Mouse (Mus musculus): ENCODE data around the gene Jhy.
A peak's percentile ranks its signal among the peaks of the same experiment; 100 is the strongest.

Jhy gene

GRCm38 (mm10) chr9:40963586-40964417 is at the start of gene Jhy:
Gene Jhy (minus strand): TSS chr9:40964118.
- DNase-seq: no peak

- DNase-seq: no peak
Observed at GRCm38 (mm10) chr9:41012456-41012855, 48.5 kb upstream of the Jhy start.

- no peak for DNase-seq
Observed at GRCm38 (mm10) chr9:41011512-41012436, 47.9 kb upstream of the Jhy start.

DNA sequence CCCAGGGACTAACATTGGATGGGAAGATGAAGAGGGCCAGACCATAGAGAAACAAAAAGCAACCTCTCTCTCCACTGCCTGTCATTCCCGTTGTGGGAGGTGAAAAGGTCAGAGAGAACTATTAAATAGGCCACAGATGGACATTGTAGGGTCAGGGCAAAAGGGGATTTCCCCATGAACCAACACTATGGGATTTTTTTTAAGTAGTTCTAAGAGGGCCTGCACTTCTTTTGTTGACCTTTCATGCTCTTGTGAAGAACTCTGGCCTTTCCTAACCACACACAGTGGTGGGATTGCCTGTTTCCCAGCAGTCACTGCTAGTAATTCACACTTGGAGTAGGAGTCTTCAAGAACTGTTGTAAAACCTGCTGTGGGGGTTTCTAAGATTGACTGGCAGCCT is 43.9 kb upstream of the Jhy start:
- DNase-seq: no peak

DNA sequence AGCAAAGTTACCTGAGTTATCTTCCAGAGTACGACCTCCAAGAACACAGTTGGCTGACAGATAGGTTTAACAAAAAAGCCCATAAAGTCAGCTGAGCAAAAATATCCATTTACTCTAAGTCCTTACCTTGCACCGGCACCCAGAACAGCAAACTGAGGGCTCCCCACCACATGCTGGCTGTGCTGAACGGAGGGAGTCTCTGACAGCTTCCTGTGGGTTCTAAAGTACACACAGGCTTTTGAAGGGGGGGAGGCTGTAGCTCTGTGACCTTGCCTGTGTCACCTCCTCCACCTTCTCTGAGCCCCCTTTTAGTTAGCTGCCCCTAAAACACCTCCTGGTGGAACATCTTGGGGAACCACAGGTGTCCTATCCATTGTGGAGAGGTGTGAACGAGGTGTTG is 40.5 kb upstream of the Jhy start, which contains the start of gene Crtam:
Gene Crtam (minus strand): TSS at position 214 of the 400 bp plus-strand sequence.
- DNase-seq: no peak

DNA sequence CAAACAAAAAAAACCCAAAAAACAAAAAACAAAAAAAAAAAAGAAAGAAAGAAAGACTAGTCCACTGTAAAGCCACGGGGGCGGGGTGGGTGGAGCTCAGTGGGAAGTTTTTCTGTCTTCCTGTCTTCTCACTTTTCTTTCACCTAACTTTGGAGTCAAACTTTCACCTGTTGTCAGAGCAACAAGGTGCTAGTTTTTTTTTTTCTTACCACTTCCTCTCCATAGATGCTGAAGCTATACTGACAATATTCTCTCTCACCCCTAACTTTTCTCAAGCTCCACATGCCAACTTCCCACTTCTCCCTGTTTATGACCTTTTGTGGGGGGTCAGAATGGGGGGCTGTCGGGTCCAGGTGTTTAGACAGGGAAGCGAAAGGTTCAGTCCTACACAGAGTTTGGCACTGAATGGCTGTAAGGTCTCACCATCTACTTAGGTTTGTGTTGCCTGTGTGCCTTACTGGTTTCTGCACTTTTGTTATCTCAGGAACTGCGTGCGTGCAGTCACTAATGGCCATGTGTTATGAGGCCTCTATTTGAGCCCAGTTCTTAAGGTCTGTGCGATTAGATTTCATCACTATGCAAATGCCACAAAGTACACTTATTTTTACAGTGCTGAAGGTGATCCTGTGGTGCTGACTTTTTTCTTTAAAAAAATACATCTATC is 33.3 kb upstream of the Jhy start:
- DNase-seq: no peak

DNA sequence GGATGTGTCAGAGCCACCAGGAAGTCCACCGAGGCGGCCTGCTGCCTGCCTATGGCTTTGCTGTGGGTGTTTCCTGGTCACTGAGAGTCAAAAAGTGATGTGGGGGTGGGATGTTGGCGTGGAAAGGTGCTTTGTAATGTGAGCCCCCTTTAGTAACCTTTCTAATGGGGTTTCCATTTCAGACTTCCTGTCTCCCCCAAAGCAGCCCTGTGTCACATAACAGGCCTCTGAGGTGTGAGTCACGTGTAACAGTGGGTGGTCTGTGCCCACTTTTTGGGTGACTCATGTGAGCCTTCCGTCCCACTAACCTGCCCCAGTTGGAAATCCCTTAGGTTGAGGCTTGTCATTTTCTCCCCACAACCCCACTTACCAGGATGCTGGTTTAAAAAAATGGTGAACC is 30.2 kb upstream of the Jhy start:
- DNase-seq: no peak

DNA sequence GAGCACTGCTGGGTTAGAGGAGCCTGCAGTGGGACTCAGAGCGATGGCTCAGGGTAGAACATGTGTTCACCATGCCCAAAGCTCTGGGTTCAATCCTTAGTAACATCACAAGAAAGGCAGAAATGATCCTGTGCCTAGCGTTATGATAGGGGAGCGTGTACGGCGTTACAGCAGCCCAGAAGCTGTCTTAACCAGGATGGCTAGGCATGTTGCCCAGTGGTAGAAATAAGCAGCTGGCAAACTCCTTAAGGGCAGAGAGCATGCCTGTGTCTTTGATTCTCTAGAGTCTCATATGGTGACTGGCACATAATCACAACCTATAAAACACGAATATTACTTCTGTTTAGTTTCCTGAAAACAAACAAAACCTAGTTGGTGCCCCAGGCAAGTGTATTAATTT is 27.6 kb upstream of the Jhy start:
- DNase-seq: no peak

GRCm38 (mm10) chr9:40989940-40990588 is 26.1 kb upstream of the Jhy start:
- peak; percentile 72 for DNase-seq

GRCm38 (mm10) chr9:40984313-40984712 is 20.4 kb upstream of the Jhy start:
- no peak for DNase-seq

- DNase-seq: no peak
Observed at GRCm38 (mm10) chr9:40983758-40984157, 19.8 kb upstream of the Jhy start.

DNA sequence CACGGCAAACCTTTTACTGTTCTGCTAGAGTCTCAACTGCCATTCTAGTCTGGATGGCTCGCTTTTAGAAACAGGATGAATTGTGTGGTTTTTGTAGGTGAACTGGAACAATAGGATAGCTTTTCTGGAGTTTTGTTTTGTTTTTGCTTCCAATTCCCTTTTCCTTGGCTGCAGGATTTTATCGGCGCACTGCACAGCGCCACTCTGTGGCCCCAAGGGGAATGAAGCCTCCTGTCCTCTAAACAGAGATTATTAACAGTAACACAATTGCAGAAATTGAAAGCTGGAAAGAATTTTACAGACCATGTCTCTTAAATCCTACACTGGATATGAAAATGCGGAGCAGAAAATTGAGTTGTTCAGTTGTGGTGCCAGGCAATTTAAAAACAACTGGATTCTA is 18.6 kb upstream of the Jhy start:
- DNase-seq: no peak

DNA sequence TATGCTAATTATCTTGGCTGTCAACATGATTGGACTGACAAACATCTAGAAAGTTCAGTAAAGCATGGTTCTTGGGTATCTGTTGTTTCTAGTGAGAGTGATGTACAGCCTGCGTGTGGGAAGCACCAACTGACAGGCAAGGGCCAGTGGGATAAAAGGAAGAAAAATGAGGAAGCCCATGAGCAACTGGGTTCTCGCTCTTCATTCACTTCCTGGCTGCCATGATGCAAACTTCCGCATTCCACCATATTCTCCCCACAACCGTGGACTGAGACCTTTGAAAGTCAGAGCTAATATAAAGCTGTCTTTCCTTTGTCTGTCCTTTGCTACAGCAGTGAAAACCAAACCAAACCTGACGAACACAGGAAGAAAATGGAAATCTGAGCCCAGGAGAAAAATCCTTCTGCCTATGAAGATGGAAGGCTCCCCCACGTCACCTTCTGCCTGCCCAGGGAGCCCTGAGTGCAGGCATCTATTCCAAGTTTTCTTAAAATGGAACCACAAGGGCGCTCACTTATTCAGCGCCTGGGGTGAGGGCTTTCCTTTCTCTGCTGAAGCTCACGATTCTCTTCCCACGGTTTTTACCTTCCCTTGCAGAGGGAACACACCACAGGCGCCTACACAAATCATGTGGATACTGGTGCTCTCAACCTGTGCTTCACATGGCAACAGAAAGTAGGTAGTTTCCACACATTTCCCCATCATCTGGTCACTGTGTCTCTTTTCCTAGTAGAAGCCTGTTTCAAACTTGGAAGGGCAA is 10.3 kb upstream of the Jhy start:
- no peak for DNase-seq

GRCm38 (mm10) chr9:40964418-40964714 is 448 bp upstream of the Jhy start:
- DNase-seq: no peak

- no peak for DNase-seq
Observed at GRCm38 (mm10) chr9:40961401-40961800, 2.5 kb downstream of the Jhy start.

- no peak for DNase-seq
Observed at GRCm38 (mm10) chr9:40949039-40949615, 14.8 kb downstream of the Jhy start.

GRCm38 (mm10) chr9:40948473-40948872 is 15.4 kb downstream of the Jhy start:
- DNase-seq: no peak

DNA sequence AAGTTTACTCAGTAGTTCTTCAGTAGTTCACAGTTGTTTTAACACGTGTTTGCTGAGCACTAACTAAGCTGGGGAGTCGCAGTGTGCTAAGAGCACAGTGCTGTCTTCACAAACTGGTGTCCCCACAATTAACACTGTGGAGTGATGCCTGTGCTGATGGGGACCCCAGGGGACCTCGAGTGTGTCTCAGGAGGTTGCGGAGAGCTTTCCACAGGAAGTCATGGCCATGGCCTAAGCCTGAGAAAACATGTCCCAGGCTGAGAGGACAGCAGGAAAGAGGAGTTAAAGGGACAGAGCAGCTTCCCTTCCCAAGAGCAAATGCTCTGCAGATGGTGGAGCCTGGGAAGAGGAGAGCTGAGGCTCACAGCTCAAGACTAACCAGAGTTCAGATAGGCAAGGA is 16.8 kb downstream of the Jhy start:
- no peak for DNase-seq

GRCm38 (mm10) chr9:40937425-40937824 is 26.5 kb downstream of the Jhy start:
- DNase-seq: no peak

GRCm38 (mm10) chr9:40933323-40933722 is 30.6 kb downstream of the Jhy start:
- no peak for DNase-seq

DNA sequence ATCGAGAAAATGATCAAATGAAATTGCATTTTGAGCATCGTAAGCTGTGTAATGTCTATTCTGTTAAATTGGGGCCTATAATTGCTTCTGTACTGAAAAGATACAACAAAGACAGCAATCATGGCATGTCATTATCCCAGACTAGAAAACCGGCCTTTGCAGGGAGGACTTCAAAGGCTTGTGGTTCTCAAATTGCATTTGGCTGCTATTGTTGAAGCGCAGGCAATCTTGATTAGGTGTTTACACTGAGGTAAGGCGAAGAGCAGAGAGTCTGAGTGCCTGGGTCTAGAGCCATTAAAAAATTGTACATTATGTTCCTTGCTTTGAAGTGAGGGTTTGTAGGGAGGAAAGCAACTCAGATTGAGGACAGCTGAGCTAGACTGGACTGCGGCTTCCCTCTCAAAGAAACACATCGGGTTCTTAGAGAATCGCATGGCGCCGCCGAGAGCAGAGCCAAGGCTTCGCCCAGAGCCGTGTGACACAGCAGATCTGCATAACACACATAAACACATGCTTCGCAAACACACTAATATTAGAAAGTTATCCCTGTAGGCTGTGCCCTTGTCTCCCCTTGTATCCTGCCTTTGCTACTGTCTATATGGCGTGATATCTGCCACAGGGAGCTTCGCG is 36.5 kb downstream of the Jhy start:
- no peak for DNase-seq
